Mouse (Mus musculus): ENCODE measurements around the gene Cdh16. TPM values are rescaled to one million over a fixed set of nuclear protein-coding genes. Genes with fewer than 3 reads are reported as not detected.

Cdh16 gene
- polyA plus RNA-seq, 1 experiment = not detected

- no peaks in the 10 kb centered on the region for H3K9me3 ChIP-seq (replicated peaks; ENCODE audit: control insufficient read depth, insufficient read depth, low read length, poor library complexity, severe bottlenecking)
- H3K4me3 ChIP-seq (ENCODE audit: low read depth, low read length) = no peak overlapping the region
- H3K4me1 ChIP-seq (ENCODE audit: control insufficient read depth, insufficient read depth, low read length) = no peaks in the 10 kb centered on the region
- H3K27ac ChIP-seq (ENCODE audit: insufficient read depth, low read length) = no peak overlapping the region
- no peak for TF ChIP-seq POLR2A (IDR thresholded peaks at IDR 0.05; ENCODE audit: insufficient read depth, low read length)
- no peak for TF ChIP-seq CTCF (IDR thresholded peaks at IDR 0.05; ENCODE audit: low read depth, low read length)
- TF ChIP-seq EP300 (IDR thresholded peaks at IDR 0.05; ENCODE audit: insufficient read depth, low read depth, low read length) = no peak
- H3K27me3 ChIP-seq (ENCODE audit: control insufficient read depth, insufficient read depth, low read length, poor library complexity, severe bottlenecking) = no peaks in the 10 kb centered on the region
- no peak overlapping the region for H3K9ac ChIP-seq (ENCODE audit: low read depth, poor library complexity, severe bottlenecking)
- H3K36me3 ChIP-seq (ENCODE audit: control insufficient read depth, insufficient read depth, low read length, poor library complexity, severe bottlenecking) = peaks cover 37% of the 10 kb centered on the region
Observed at GRCm38 (mm10) chr8:104598496-104598895, 25.7 kb downstream of the Cdh16 start.

- no peak overlapping the region for H3K27ac ChIP-seq (ENCODE audit: insufficient read depth, low read length)
- no peak overlapping the region for H3K4me3 ChIP-seq (ENCODE audit: low read depth, low read length)
- no peak for TF ChIP-seq EP300 (IDR thresholded peaks at IDR 0.05; ENCODE audit: insufficient read depth, low read depth, low read length)
- TF ChIP-seq CTCF (IDR thresholded peaks at IDR 0.05; ENCODE audit: low read depth, low read length) = no peak
- no peak for TF ChIP-seq POLR2A (IDR thresholded peaks at IDR 0.05; ENCODE audit: insufficient read depth, low read length)
- H3K9me3 ChIP-seq (replicated peaks; ENCODE audit: control insufficient read depth, insufficient read depth, low read length, poor library complexity, severe bottlenecking) = no peaks in the 10 kb centered on the region
- H3K9ac ChIP-seq (ENCODE audit: low read depth, poor library complexity, severe bottlenecking) = no peak overlapping the region
- H3K27me3 ChIP-seq (ENCODE audit: control insufficient read depth, insufficient read depth, low read length, poor library complexity, severe bottlenecking) = no peaks in the 10 kb centered on the region
- no peaks in the 10 kb centered on the region for H3K4me1 ChIP-seq (ENCODE audit: control insufficient read depth, insufficient read depth, low read length)
- peaks cover 38% of the 10 kb centered on the region for H3K36me3 ChIP-seq (ENCODE audit: control insufficient read depth, insufficient read depth, low read length, poor library complexity, severe bottlenecking)
Observed at GRCm38 (mm10) chr8:104597656-104598055, 26.5 kb downstream of the Cdh16 start.

GRCm38 (mm10) chr8:104595773-104596536, 28.2 kb downstream of the Cdh16 start:
- peaks cover 38% of the 10 kb centered on the region for H3K36me3 ChIP-seq (ENCODE audit: control insufficient read depth, insufficient read depth, low read length, poor library complexity, severe bottlenecking)
- H3K9me3 ChIP-seq (replicated peaks; ENCODE audit: control insufficient read depth, insufficient read depth, low read length, poor library complexity, severe bottlenecking) = no peaks in the 10 kb centered on the region
- no peak overlapping the region for H3K4me3 ChIP-seq (ENCODE audit: low read depth, low read length)
- H3K27ac ChIP-seq (ENCODE audit: insufficient read depth, low read length) = no peak overlapping the region
- H3K27me3 ChIP-seq (ENCODE audit: control insufficient read depth, insufficient read depth, low read length, poor library complexity, severe bottlenecking) = no peaks in the 10 kb centered on the region
- peaks cover 1% of the 10 kb centered on the region for H3K4me1 ChIP-seq (ENCODE audit: control insufficient read depth, insufficient read depth, low read length)
- TF ChIP-seq EP300 (IDR thresholded peaks at IDR 0.05; ENCODE audit: insufficient read depth, low read depth, low read length) (no peak), POLR2A (IDR thresholded peaks at IDR 0.05; ENCODE audit: insufficient read depth, low read length) (no peak), CTCF (IDR thresholded peaks at IDR 0.05; ENCODE audit: low read depth, low read length) (no peak)
- no peak overlapping the region for H3K9ac ChIP-seq (ENCODE audit: low read depth, poor library complexity, severe bottlenecking)

GRCm38 (mm10) chr8:104594611-104595362, 29.4 kb downstream of the Cdh16 start:
- H3K9ac ChIP-seq (ENCODE audit: low read depth, poor library complexity, severe bottlenecking) = no peak overlapping the region
- H3K27me3 ChIP-seq (ENCODE audit: control insufficient read depth, insufficient read depth, low read length, poor library complexity, severe bottlenecking) = no peaks in the 10 kb centered on the region
- no peak overlapping the region for H3K4me3 ChIP-seq (ENCODE audit: low read depth, low read length)
- H3K4me1 ChIP-seq (ENCODE audit: control insufficient read depth, insufficient read depth, low read length) = peaks cover 2% of the 10 kb centered on the region
- no peak overlapping the region for H3K27ac ChIP-seq (ENCODE audit: insufficient read depth, low read length)
- no peaks in the 10 kb centered on the region for H3K9me3 ChIP-seq (replicated peaks; ENCODE audit: control insufficient read depth, insufficient read depth, low read length, poor library complexity, severe bottlenecking)
- peaks cover 38% of the 10 kb centered on the region for H3K36me3 ChIP-seq (ENCODE audit: control insufficient read depth, insufficient read depth, low read length, poor library complexity, severe bottlenecking)
- TF ChIP-seq POLR2A (IDR thresholded peaks at IDR 0.05; ENCODE audit: insufficient read depth, low read length) = no peak
- no peak for TF ChIP-seq EP300 (IDR thresholded peaks at IDR 0.05; ENCODE audit: insufficient read depth, low read depth, low read length)
- TF ChIP-seq CTCF (IDR thresholded peaks at IDR 0.05; ENCODE audit: low read depth, low read length) = no peak

- H3K27me3 ChIP-seq (ENCODE audit: control insufficient read depth, insufficient read depth, low read length, poor library complexity, severe bottlenecking) = no peaks in the 10 kb centered on the region
- no peak overlapping the region for H3K4me3 ChIP-seq (ENCODE audit: low read depth, low read length)
- H3K36me3 ChIP-seq (ENCODE audit: control insufficient read depth, insufficient read depth, low read length, poor library complexity, severe bottlenecking) = peaks cover 38% of the 10 kb centered on the region
- H3K4me1 ChIP-seq (ENCODE audit: control insufficient read depth, insufficient read depth, low read length) = peaks cover 2% of the 10 kb centered on the region
- TF ChIP-seq POLR2A (IDR thresholded peaks at IDR 0.05; ENCODE audit: insufficient read depth, low read length) (no peak), CTCF (IDR thresholded peaks at IDR 0.05; ENCODE audit: low read depth, low read length) (no peak), EP300 (IDR thresholded peaks at IDR 0.05; ENCODE audit: insufficient read depth, low read depth, low read length) (no peak)
- no peak overlapping the region for H3K9ac ChIP-seq (ENCODE audit: low read depth, poor library complexity, severe bottlenecking)
- no peaks in the 10 kb centered on the region for H3K9me3 ChIP-seq (replicated peaks; ENCODE audit: control insufficient read depth, insufficient read depth, low read length, poor library complexity, severe bottlenecking)
- no peak overlapping the region for H3K27ac ChIP-seq (ENCODE audit: insufficient read depth, low read length)
Observed at GRCm38 (mm10) chr8:104593536-104594325, 30.5 kb downstream of the Cdh16 start.

Data from ES-Bruce4 (cell line).